Mouse (Mus musculus) embryonic facial prominence, embryonic 10.5 days (tissue): ENCODE measurements at regions not wholly inside any gene's neighbourhood (a gene's known extent, or its start where the extent isn't known, plus 50 kb on each side); places are given as distances from the start of the nearest gene placed in this dataset.

Source experiments
- DNase-seq: peaks from one replicate; pipeline ENCODE4 v3.0.0-alpha.2; 2017; ENCODE audit warnings: low spot score
- H3K27ac ChIP-seq: fragments of 300-500 bp; sonication (generic); replicated peaks from 2 replicates; pipeline ENCODE4 v1.5.1; 2016; ENCODE audit warnings: mild to moderate bottlenecking
- H3K27me3 ChIP-seq: fragments of 300-500 bp; sonication (generic); replicated peaks from 2 replicates; pipeline ENCODE4 v1.6.1; 2016; ENCODE audit warnings: low read depth, mild to moderate bottlenecking; ENCODE audit not compliant: poor library complexity, severe bottlenecking
- H3K36me3 ChIP-seq: fragments of 300-500 bp; sonication (generic); replicated peaks from 2 replicates; pipeline ENCODE4 v1.6.1; 2016; ENCODE audit warnings: mild to moderate bottlenecking, moderate library complexity
- H3K4me1 ChIP-seq: fragments of 300-500 bp; sonication (generic); 2 replicates; pipeline ENCODE4 v1.6.1; 2016
- H3K4me3 ChIP-seq: fragments of 300-500 bp; sonication (generic); 2 replicates; pipeline ENCODE4 v1.5.1; 2016; ENCODE audit warnings: mild to moderate bottlenecking, moderate library complexity
- H3K9me3 ChIP-seq: fragments of 300-500 bp; sonication (generic); 2 replicates; pipeline ENCODE4 v1.6.1; 2016; ENCODE audit warnings: mild to moderate bottlenecking
- WGBS: fragments of 180-500 bp; shearing (Covaris S2); methylation state at CpG from one replicate; pipeline ENCODE4 v1.1.7; 2016; 5-methylcytosine and 5-hydroxymethylcytosine counted together

DNA sequence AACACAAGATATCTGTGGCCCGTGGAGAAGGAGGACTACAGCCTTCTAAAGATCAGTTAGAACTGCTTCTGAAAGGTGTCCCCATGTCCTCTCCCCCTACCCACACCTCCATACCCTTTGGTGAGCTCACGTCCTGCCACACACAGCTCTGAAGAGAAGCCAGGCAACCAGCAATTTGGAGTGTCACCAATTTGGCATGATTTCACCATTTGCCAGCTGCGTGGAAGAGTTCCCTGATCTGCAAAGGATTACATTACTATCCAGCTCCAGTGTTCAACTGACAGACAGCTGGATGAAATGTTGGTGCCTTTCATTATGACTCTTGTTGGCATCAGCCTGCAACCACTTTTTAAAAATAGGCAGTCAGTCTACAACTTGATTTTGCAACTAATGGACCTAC is 92.8 kb upstream of the Slc24a5 start:
- Histone ChIP-seq H3K4me3 (no peak overlapping the region), H3K27ac (no peak overlapping the region), H3K27me3 (no peaks in the 10 kb centered on the region), H3K4me1 (peaks cover 12% of the 10 kb centered on the region; the same call in 1 of the 2 replicates), H3K36me3 (no peaks in the 10 kb centered on the region), H3K9me3 (no peaks in the 10 kb centered on the region)
- WGBS, result 78% methylated on average over 3 of the region's 3 CpGs
- DNase-seq, result no peak

DNA sequence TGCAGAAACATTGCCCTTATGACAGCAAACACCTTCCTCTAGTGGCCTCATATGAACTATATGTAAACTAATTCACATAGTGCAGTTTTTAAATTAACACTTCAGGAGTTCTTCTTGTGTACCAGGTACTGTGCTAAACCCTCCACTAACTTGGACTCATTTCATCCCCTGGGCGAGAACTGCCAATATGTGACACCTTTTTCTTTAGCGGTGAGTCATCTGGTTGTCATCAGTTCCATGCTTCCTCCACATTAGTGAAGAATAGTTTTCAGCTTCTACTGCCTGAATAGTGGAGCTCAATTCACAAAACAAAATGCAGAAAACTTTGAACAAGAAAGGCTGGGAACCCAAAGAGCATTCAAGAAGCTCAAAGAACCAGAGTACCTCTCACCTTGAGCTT is 76.9 kb upstream of the Slc24a5 start:
- 87% methylated on average over 2 of the region's 2 CpGs for WGBS
- DNase-seq, result no peak
- Histone ChIP-seq H3K27ac (no peak overlapping the region), H3K27me3 (no peaks in the 10 kb centered on the region), H3K36me3 (no peaks in the 10 kb centered on the region), H3K9me3 (no peaks in the 10 kb centered on the region), H3K4me1 (no peaks in the 10 kb centered on the region), H3K4me3 (no peak overlapping the region)

DNA sequence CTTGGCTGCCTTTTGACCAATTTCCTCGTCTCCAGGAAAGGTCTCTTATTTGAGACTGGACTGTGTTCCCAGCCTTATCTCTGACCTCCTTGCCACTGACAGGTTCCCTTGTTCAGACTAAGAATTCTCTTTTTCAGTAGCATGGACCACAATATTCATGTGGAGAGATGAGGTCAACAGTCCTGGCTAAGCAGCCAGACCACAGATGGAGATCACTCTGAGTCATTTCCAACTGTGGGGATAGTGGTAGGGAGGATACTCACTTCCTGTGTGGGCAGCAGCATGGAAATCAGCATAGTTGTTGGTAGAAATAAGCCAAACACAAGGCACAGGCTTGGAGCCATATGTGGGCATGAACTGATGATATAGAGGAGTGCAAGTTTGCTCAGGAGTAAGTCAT is 52.9 kb upstream of the Slc24a5 start:
- Histone ChIP-seq H3K4me3 (no peak overlapping the region), H3K4me1 (no peaks in the 10 kb centered on the region), H3K36me3 (no peaks in the 10 kb centered on the region), H3K27me3 (no peaks in the 10 kb centered on the region), H3K27ac (no peak overlapping the region), H3K9me3 (no peaks in the 10 kb centered on the region)
- 77% methylated on average over 1 of the region's 1 CpGs for WGBS
- DNase-seq, result no peak

DNA sequence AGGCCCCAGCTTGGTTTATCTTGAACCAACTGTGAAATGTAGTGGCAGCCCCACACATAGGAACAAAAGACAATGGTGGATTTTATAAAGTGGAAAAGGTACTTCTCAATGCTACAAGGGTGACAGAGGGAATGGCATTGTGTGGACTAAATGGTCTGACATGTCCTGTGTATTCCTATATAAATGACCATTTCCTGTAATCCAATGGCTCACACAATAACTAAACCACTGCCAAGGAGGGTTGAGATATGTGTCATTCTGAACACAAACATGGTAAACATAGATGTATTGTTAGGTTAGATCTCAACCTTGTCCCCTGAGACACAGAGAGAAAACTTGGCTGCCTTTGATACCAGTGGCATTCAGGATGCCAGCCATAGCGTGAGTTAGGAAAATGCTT is 51.0 kb upstream of the Slc24a5 start:
- H3K27ac ChIP-seq, result no peak overlapping the region
- H3K4me1 ChIP-seq, result no peaks in the 10 kb centered on the region
- no peaks in the 10 kb centered on the region for H3K36me3 ChIP-seq
- H3K4me3 ChIP-seq, result no peak overlapping the region
- 97% methylated on average over 1 of the region's 1 CpGs for WGBS
- DNase-seq, result no peak
- H3K9me3 ChIP-seq, result no peaks in the 10 kb centered on the region
- H3K27me3 ChIP-seq, result no peaks in the 10 kb centered on the region
